Mouse (Mus musculus) monocyte, adult 2 months (primary cell): ENCODE data around the gene Slc25a47.
A peak's percentile ranks its signal among the peaks of the same experiment; 100 is the strongest.

Source experiments
- DNase-seq, 2 experiments: peaks; one replicate each; pipeline ENCODE4 v3.0.0; 2022; ENCODE audit warnings: low spot score in 2 of 2, low read depth in 1 of 2

Gene Slc25a47

DNA sequence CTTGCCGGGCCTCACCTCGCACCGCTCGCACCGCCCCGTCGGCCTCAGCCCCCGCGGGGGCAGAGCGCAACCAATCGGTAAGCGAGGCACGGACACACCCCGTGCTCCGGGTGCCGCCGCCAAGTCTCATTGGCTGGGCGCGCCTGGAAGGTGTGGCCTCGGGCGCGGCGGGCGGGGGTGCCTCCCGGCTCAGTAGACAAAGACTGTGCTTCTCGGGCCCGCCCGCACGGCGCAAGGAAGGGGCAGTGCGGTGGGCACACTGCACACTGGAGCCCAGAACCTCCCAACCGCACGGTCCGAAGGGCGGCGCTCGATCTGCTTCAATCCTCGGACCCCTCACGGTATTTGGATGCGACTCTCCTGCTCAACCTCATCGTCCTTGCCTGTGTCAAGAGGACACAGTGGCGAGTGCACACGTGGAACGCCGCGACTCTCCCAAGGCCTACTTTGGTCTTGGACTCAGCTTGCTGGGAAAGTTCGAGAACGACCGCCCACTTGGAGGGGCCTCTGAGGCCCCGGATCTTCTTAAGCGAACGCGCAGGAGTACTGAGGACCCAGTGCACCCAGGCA is at the start of gene Slc25a47, which contains the start of gene Slc25a29:
Gene Slc25a47, plus strand, starts transcription at position 207 of the 570 bp plus-strand sequence.
Gene Slc25a29, minus strand, starts transcription at position 44 of the 570 bp plus-strand sequence.
- peak; percentile 67 to 83 for DNase-seq

DNA sequence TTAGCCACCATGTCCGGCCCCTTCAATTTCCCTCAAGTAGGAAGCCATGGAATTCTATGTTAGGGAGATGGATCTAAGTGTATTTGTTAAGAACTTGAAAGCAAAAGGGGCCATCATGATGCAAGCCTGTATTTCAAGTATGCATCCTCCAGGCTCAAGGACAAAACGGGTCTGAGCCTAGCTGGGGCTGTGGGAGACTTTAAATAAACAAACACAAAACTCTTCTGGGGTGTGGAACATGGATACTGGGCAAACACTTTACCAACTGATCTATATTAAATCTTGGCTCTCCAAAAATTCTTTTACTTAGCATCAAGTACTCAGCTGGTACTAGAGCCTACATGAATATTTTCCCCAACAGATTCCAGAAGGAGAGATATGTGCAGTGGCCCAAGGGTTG is 48.5 kb upstream of the Slc25a47 start:
- no peak for DNase-seq

DNA sequence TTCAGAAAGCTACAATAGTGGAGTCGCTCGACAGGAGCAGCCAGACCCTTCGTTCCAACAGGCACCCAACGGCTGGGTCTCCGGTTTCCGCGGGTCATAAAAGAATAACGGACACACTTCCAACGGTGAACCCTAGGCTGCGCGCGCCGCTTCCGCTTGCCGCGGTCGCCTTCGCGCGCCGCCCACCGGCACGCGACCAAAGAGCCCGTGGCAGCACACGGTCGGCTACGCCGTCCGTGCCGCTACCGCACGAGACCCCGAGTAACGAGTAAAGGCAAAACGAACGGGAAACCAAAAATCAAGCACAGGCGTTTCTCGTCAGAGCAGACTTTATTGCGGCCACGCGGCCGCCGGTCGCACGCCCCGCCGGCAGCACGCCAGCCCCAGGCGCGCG is 43.7 kb upstream of the Slc25a47 start:
- DNase-seq: peak; percentile 34 to 58

DNA sequence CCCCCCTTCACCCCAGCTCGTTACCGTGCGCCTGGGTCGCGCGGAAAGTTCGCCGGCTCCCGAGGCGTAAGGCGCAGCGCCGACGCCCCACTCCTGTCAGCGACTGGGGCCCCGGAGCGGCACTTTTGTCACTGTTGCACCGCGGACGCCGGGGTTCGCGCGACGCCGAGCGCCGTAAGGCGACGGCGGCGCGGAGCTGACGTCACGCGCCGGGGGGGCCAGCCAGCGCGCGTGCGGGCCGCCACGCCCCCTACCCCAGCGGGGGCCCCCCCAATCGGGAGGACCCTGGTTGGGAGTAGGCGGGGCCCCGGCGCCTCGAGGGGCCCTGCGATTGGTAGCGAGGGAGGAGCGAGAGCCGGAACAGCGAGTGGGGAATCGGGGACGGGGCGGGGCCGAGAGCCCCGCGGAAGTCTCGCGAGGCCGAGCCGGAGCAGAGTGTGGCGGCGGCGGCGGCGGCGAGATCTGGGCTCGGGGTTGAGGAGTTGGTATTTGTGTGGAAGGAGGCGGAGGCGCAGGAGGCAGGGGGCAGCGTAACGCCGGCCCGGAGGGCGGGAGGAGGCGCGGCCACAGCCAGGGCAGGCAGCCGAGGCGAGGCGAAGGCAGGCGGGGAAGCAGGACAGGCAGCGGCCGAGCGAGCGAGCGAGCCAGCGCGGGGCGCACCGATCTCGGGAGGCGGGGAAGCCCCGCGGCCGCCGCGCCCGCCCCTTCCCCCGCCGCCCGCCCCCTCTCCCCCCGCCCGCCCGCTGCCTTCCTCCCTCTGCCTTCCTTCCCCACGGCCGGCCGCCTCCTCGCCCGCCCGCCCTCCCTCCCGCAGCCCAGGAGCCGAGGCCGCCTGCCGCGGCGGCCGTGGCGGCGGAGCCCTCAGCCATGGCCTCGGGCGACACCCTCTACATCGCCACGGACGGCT is 43.0 kb upstream of the Slc25a47 start, which contains the start of gene Yy1:
Gene Yy1, plus strand, starts transcription at position 428 of the 907 bp plus-strand sequence.
- DNase-seq: peak; percentile 96 to 99

DNA sequence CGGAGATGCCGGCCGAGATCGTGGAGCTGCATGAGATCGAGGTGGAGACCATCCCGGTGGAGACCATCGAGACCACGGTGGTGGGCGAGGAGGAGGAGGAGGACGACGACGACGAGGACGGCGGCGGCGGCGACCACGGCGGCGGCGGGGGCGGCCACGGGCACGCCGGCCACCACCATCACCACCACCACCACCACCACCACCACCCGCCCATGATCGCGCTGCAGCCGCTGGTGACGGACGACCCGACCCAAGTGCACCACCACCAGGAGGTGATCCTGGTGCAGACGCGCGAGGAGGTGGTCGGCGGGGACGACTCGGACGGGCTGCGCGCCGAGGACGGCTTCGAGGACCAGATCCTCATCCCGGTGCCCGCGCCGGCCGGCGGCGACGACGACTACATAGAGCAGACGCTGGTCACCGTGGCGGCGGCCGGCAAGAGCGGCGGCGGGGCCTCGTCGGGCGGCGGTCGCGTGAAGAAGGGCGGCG is 42.3 kb upstream of the Slc25a47 start:
- peak in 1 of 2 experiments; percentile 5 for DNase-seq

DNA sequence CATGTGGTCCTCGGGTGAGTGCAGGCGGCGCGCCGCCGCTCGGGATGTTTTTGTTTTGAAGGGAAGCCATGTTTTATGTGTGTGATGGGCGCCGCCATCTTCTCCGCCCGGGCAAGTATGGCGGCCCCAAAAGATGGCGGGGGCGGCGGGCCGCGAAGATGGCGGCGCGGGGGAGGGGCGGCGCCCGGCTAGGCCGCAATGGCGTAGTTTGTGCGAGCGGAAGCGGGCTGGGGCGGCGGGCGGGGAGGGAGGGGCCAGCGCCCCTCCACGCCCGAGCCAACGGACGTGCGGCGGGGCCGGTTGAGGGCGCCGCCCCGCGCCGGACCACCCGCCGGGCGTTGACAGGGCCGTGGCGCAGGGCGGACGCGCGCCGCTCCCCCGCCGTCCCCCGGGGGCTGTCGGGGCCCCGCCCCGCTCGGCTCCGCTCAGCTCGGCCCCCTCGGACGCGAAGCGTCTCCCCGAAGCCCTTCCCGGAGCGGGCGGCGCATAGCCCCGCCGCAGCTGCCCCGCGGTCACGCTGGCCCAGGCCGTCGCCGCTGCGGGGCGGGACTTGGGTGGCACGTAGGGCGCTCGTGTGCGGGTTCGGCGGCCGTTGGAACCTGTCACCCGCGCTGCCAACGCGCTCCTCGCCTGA is 41.7 kb upstream of the Slc25a47 start:
- DNase-seq: peak; percentile 21 to 58

DNA sequence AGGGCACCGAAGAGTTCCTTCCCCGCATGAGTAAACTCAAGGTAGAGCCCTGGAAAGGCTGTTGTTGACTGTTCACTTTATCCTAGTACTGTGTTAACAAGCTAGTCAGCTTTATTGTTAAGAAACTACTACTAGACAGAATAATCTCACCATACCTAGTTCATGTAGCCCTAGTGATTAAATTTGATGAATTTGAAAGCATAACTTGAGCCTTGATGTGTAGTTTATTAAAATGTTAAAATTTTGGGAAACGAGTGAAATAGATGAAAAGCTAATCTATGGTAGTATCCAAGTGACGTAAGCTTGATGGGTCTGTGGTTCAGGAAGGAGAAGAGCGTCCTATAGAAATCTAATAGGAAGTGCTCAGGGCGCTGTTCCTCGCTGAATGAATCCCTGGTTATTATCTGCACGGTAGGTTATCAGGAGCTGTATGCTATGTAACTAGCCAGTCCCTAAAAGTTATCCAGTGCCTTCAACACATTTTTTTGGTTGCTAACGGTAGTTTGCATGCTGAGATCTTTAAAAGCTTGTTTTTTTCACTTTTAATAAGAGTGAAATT is 40.8 kb upstream of the Slc25a47 start:
- no peak for DNase-seq

DNA sequence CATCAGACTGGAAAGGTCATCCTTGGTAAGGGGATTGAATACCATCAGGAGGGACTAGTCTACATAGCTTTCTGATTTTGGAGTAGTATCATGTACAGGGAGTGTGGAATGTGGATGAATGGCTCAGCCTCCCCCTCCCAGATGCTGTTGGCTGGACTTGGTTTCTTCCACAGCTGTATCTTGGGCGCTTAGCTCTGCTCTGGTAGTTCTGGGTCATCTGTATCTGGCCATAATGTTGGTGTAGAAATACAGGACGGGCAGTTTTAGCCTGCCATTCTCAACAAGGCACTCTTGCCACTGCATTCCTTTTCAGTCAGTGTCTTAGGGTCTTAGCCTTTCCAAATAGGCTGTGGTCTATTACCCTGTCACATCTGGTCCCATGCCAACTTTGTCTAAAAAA is 34.2 kb upstream of the Slc25a47 start:
- no peak for DNase-seq

DNA sequence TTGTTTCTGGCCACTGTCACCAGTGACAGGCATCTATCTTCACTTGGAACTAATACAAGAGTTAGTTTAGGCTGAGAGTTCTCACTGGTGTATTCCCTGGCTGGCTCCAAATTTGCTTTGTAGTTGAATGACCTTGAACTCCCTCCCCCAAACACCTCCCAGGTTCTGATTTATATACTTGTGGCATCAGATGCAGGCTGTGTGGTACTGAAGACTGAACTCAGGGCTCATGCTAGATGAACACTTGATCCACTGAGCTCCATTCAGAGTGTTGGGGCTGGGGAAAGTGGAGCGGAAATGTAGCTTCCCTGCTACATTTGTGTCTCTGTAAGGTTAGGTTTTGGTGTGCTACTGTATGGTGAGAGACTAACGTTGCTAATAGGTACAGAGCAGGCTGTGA is 31.5 kb upstream of the Slc25a47 start:
- no peak for DNase-seq

DNA sequence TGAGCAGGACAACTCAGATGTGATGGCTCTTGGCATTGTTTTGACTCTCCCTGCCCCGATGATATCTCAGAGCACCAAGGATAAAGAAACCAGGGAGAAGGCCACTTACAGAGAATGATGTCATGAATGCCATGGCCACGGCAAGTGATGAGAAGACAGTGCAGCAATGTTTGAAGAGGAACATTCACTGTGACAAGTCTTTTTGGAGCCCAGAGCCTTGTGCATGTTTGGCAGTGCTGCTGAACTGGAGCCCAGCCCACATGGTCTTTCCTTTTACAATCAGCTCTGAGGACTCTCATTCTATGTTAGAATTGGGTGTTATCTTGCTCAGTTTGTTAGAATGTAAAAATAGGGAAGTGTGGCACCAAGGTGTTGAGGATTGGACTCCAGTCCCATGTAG is 27.4 kb upstream of the Slc25a47 start:
- DNase-seq: no peak

DNA sequence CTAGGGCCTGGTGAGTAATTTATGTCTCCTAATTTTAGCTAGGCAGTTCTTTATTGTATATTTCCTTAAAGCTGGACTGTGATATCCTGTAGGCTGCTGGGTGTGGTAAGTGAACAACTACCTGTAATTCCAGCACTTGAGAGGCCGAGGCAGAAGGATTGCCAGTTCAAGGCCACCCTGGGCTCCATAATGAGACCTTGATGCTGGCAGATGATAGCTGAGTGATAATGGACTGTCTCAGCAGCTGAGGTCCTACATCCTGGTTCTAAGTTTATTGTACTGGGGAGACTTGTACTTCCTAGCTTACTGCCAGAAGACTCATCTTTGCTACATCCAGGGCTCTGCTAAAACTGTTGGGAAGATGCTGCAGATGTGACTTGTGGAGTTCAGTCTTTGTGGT is 26.1 kb upstream of the Slc25a47 start:
- no peak for DNase-seq

DNA sequence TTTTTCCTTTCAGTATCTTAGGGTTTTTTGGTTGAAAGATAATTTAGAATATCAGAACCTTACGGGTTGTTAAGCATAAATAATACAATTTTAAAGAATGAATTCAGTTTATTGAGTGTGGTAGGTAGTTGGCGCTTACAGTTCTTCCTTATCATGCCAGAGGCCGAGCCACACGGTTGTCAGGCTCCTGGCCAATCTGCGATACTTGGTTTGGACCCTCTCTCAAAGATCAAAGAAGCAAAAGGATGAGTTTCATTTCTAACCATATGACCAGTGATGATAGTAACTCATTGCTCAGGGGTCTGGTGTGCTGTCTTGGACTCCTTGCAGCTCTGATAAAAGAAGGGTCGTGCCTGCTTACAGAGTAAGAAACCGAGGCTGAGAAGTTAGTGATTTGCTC is 25.5 kb upstream of the Slc25a47 start:
- no peak for DNase-seq

DNA sequence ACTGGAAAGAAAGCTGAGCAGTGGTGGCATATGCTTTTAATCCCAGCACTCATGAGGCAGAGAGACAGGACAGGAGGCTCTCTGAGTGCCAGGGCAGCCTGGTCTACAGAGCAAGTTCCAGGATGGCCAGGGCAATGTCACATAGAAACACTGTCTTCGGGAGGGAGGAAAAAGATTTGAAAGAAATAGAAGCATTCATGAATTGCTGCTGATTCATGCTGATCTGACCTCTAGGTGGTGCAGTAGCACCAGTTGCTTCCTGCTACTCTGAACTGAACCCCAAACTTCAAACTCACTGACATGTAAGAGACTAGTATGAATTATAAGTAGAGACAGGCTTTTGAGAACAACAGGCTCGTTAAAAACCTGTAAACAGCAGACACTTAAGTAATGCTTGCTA is 24.7 kb upstream of the Slc25a47 start:
- no peak for DNase-seq

DNA sequence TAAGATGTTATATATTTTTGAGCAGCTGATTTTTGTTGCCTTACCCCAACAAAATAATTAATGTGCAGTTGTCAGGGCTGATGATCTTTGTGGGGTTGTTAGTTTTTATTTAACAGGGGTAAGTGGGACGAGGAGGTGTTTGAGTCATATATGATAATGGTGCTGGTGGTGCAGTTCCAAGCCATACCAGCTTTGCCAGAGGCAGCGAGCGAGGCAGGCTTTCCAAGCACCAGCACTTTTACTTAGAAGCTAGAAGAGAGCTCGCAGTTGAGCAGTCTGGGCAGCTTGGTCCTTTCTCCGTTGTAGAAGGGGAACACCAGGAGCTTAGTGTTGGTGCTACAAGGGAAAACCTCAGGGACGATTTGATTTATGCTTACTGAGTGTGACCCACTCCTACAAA is 23.4 kb upstream of the Slc25a47 start:
- DNase-seq: no peak

DNA sequence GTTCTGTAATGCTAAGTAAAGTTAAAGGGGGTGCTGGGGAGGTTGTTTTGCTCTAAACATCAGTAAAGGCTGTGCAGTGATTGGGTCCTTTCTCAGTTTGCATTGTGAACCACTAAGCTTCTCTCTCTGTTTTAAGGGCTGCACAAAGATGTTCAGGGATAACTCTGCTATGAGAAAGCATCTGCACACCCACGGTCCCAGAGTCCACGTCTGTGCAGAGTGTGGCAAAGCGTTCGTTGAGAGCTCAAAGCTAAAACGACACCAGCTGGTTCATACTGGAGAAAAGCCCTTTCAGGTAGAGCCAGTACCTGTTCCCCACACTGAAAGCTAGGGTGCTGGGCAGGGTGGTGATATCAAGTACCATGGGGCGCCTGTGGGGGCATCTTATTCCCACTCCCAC is 21.4 kb upstream of the Slc25a47 start:
- no peak for DNase-seq

DNA sequence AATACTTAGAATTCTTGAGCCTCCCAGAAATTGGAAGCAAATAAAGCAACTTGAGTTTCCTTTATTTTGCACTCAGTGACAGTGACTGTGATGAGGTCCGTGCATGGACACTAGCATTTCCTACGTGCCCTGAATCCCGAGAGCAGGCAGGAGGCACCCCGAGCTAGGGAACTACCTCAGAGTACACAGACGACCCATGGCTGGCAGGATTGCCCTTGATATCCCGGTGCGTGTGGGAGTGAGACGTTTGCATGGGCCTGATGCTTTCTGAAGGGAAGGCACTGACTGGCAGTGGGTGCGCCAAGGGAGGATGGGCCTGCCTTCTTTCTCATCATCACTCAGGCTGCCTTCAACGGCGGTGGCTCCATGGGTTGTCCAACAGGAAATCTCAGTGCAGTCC is 19.3 kb upstream of the Slc25a47 start:
- no peak for DNase-seq

DNA sequence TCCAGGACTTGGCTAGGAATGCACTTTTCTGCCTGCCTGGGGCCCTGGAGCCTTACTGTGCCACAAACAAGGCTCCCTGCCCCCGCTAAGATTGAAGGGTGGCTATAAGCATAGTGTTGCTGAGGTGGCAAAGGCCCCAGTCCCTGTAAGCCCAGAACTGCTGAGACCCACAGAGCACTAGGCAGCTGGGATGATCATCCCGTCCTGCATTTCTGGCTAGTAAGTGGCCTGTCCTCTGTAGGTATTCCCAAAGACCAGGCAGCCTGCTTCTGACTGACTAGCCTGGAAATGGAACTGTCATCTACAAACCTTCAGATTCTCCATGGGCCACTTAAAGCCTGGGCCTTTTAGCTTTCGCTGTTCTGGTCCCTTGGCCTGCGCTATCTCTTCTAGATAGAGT is 15.4 kb upstream of the Slc25a47 start:
- DNase-seq: no peak

DNA sequence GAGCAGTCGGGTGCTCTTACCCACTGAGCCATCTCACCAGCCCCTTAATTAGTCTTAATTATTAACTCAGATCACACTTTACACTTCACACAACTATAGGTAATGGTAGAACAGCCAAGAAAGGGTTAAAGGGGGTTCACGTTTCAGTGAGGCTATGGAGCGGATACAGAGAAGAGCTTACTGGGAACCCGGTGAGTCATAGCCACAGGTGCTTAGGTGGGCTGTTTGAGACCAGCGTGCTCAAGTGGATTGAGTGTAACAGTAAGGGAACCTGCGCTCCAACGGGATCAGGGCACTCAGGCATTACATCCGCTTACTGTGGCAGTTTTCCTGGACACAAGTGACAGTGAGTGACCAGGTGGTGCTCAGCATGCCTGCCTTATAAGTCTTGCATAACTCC is 12.8 kb upstream of the Slc25a47 start:
- no peak for DNase-seq

DNA sequence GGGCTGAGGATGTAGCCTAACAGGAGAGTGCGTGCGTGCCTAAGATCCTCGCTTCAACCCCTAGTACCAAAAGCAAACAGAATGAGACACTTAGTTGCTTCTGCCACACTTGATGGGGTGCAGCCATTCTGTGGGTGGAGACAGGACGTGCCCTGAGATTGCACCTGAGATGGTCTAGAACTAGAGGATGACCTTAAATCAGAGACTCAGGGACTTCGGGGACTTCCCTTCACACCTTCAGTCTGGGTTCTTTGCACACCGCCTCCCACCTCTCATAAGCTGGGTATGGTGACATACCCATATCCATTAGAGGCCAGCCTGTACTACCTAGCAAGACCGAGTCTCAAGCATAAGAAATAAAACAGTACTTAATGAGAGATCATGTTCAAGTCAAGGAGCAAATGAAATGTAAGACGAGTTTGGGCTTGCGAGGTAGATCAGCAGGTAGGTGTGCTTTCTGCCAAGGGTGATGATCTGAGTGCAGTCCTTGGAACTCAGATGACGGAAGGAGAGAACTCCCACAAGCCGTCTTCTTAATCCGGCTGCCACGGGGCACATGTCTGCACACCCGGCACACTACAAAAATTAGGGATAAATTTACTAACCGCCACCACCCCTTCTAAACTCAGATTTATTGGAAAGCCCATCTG is 11.5 kb upstream of the Slc25a47 start:
- DNase-seq: no peak

DNA sequence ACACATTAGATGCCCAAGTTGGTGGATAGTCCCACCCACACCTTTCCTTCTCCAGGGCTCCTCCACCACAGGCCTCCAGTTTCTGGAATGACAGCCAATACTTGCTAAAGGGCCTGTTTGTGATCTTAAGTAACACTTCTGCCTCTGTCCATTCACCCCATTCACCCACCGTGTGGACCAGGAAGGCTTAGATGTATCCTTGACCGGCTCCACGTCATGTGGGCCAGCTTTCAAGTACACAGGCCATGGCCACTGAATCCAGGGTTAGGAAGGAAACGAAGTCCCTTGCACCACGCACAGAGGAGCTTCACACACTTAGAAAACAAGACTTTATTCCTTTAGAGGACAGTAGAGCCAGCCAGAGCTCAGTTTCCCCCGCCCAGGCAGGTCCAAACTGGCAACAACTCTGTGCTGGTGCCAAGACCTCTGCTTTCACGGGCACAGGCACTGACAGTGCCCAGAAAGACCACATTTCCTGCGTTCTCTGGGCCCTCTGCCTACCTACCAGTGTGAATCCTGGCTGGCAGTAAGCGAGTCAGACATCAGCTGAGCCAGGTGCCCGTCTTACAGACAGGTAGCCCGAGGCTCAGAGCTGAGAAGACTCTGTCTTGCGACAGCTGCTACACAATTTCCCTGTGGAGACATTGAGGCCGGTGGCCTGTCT is 10.2 kb upstream of the Slc25a47 start:
- DNase-seq: no peak
